Mouse (Mus musculus) lung, embryonic 14.5 days (tissue): ENCODE data around the gene Mcts2. TPM values are rescaled to one million over a fixed set of nuclear protein-coding genes. Genes with fewer than 3 reads are reported as not detected.

Experiments used
- ATAC-seq: fragments of 200-750 bp; cut with Nextera tagmentation; 2 replicates; pipeline ENCODE4 v1.8.0; 2017; ENCODE audit warnings: mild to moderate bottlenecking, moderate TSS enrichment, moderate library complexity; ENCODE audit not compliant: insufficient read depth
- DNase-seq: peaks from one replicate; pipeline ENCODE4 v3.0.0-alpha.2; 2015
- H3K27ac ChIP-seq: fragments of 300-500 bp; sonication (generic); 2 replicates; pipeline ENCODE4 v1.5.1; 2014; ENCODE audit warnings: low read depth, mild to moderate bottlenecking, moderate library complexity
- H3K27me3 ChIP-seq: fragments of 300-500 bp; sonication (generic); 2 replicates; pipeline ENCODE4 v1.6.1; 2014; ENCODE audit warnings: low read length, control low read depth; ENCODE audit not compliant: insufficient read depth
- H3K36me3 ChIP-seq: fragments of 300-500 bp; sonication (generic); 2 replicates; pipeline ENCODE4 v1.6.1; 2014; ENCODE audit warnings: control low read depth; ENCODE audit not compliant: insufficient read depth
- H3K4me1 ChIP-seq: fragments of 300-500 bp; sonication (generic); 2 replicates; pipeline ENCODE4 v1.6.1; 2014; ENCODE audit warnings: antibody characterized with exemption, control low read depth; ENCODE audit not compliant: insufficient read depth
- H3K4me2 ChIP-seq: fragments of 300-500 bp; sonication (generic); 2 replicates; pipeline ENCODE4 v1.6.1; 2014; ENCODE audit warnings: mild to moderate bottlenecking
- H3K4me3 ChIP-seq: fragments of 300-500 bp; sonication (generic); 2 replicates; pipeline ENCODE4 v1.5.1; 2014; ENCODE audit warnings: low read depth, low read length
- H3K9ac ChIP-seq: fragments of 300-500 bp; sonication (generic); 2 replicates; pipeline ENCODE4 v1.6.1; 2014
- H3K9me3 ChIP-seq: fragments of 300-500 bp; sonication (generic); 2 replicates; pipeline ENCODE4 v1.6.1; 2016; ENCODE audit warnings: low read depth, low read length, control low read depth
- CTCF ChIP-seq: IDR thresholded peaks from 2 replicates; pipeline ENCODE4 v1.5.1; 2016; ENCODE audit warnings: antibody characterized with exemption, low read depth
- WGBS: fragments of 180-500 bp; shearing (Covaris S2); extraction: QIAGEN DNeasy Blood & Tissue Kit; methylation state at CpG from one replicate; pipeline ENCODE4 v1.1.7; 2014; 5-methylcytosine and 5-hydroxymethylcytosine counted together
- polyA plus RNA-seq: library from polyadenylated mRNA; unstranded; fragments of >200 nt; fragmentation: Nextera tagmentation; extraction: Ambion mirVana; gene quantifications from 2 replicates; pipeline ENCODE4 v1.2.1, GENCODE M21; 2014

Gene Mcts2
- polyA plus RNA-seq, 1 experiment from 2014 or later = 28.5 TPM

GRCm38 (mm10) chr2:152725178-152725750 lies 38.4 kb downstream of the Mcts2 start:
- no peak overlapping the region for H3K4me3 ChIP-seq
- H3K27ac ChIP-seq = no peak overlapping the region
- ATAC-seq (no peak), DNase-seq (no peak)
- WGBS = 61% methylated on average over 15 of the region's 15 CpGs
- no peak overlapping the region for H3K9ac ChIP-seq
- peaks cover 7% of the 10 kb centered on the region; the same call in 1 of the 2 replicates for H3K27me3 ChIP-seq
- peak overlapping the region; percentile 18; the same call in 1 of the 2 replicates for H3K4me2 ChIP-seq
- no peak for TF ChIP-seq CTCF
- no peaks in the 10 kb centered on the region for H3K9me3 ChIP-seq
- H3K4me1 ChIP-seq = peaks cover 43% of the 10 kb centered on the region
- H3K36me3 ChIP-seq = no peaks in the 10 kb centered on the region

GRCm38 (mm10) chr2:152726213-152726612 lies 39.4 kb downstream of the Mcts2 start:
- ATAC-seq (no peak), DNase-seq (no peak)
- Histone ChIP-seq H3K4me2 (no peak overlapping the region), H3K27me3 (peaks cover 7% of the 10 kb centered on the region; the same call in 1 of the 2 replicates), H3K4me1 (peaks cover 46% of the 10 kb centered on the region), H3K27ac (no peak overlapping the region), H3K4me3 (no peak overlapping the region), H3K9ac (no peak overlapping the region), H3K36me3 (no peaks in the 10 kb centered on the region), H3K9me3 (no peaks in the 10 kb centered on the region)
- WGBS = 82% methylated on average over 6 of the region's 6 CpGs
- no peak for TF ChIP-seq CTCF

- ATAC-seq = no peak
- TF ChIP-seq CTCF = no peak
- no peaks in the 10 kb centered on the region for H3K9me3 ChIP-seq
- peaks cover 7% of the 10 kb centered on the region; the same call in 1 of the 2 replicates for H3K27me3 ChIP-seq
- no peak for DNase-seq
- 41% methylated on average over 6 of the region's 6 CpGs for WGBS
- no peaks in the 10 kb centered on the region for H3K36me3 ChIP-seq
- H3K9ac ChIP-seq = no peak overlapping the region
- H3K27ac ChIP-seq = peak overlapping the region; percentile 72; the same call in 1 of the 2 replicates
- H3K4me1 ChIP-seq = peaks cover 46% of the 10 kb centered on the region
- H3K4me2 ChIP-seq = no peak overlapping the region
- H3K4me3 ChIP-seq = no peak overlapping the region
Observed at GRCm38 (mm10) chr2:152726751-152727335, 40.0 kb downstream of the Mcts2 start.

- no peak for TF ChIP-seq CTCF
- 71% methylated on average over 14 of the region's 14 CpGs for WGBS
- H3K9me3 ChIP-seq = no peaks in the 10 kb centered on the region
- no peak overlapping the region for H3K4me3 ChIP-seq
- no peaks in the 10 kb centered on the region for H3K36me3 ChIP-seq
- ATAC-seq (no peak), DNase-seq (peak; percentile 41)
- peak overlapping the region; percentile 72 for H3K27ac ChIP-seq
- peaks cover 46% of the 10 kb centered on the region for H3K4me1 ChIP-seq
- H3K27me3 ChIP-seq = peaks cover 7% of the 10 kb centered on the region; the same call in 1 of the 2 replicates
- H3K9ac ChIP-seq = no peak overlapping the region
- no peak overlapping the region for H3K4me2 ChIP-seq
Observed at GRCm38 (mm10) chr2:152727795-152728510, 41.1 kb downstream of the Mcts2 start.

- Histone ChIP-seq H3K36me3 (no peaks in the 10 kb centered on the region), H3K4me2 (no peak overlapping the region), H3K9me3 (no peaks in the 10 kb centered on the region), H3K27me3 (0 out of 2 replicates have a peak, but pooled peaks cover under 1% of the 10 kb centered on the region), H3K9ac (no peak overlapping the region), H3K4me3 (no peak overlapping the region), H3K4me1 (peaks cover 45% of the 10 kb centered on the region), H3K27ac (peak overlapping the region; percentile 80; the same call in 1 of the 2 replicates)
- no peak for DNase-seq
- TF ChIP-seq CTCF = no peak
- no peak for ATAC-seq
- 55% methylated on average over 7 of the region's 7 CpGs for WGBS
Observed at GRCm38 (mm10) chr2:152728594-152728993, 41.8 kb downstream of the Mcts2 start.

- ATAC-seq = no peak; the same call in 1 of the 2 replicates
- no peaks in the 10 kb centered on the region for H3K9me3 ChIP-seq
- no peak overlapping the region for H3K4me2 ChIP-seq
- H3K36me3 ChIP-seq = no peaks in the 10 kb centered on the region
- H3K9ac ChIP-seq = no peak overlapping the region
- peak; percentile 55 for DNase-seq
- TF ChIP-seq CTCF = no peak
- no peaks in the 10 kb centered on the region for H3K27me3 ChIP-seq
- H3K27ac ChIP-seq = peak overlapping the region; percentile 80
- peaks cover 44% of the 10 kb centered on the region for H3K4me1 ChIP-seq
- H3K4me3 ChIP-seq = no peak overlapping the region
- WGBS = 31% methylated on average over 8 of the region's 8 CpGs
Observed at GRCm38 (mm10) chr2:152729013-152729635, 42.3 kb downstream of the Mcts2 start.

GRCm38 (mm10) chr2:152729636-152730020 lies 42.8 kb downstream of the Mcts2 start:
- H3K27ac ChIP-seq = peak overlapping the region; percentile 80
- ATAC-seq = peak; percentile 83
- H3K4me3 ChIP-seq = no peak overlapping the region
- H3K4me2 ChIP-seq = no peak overlapping the region
- WGBS = 30% methylated on average over 7 of the region's 7 CpGs
- no peaks in the 10 kb centered on the region for H3K27me3 ChIP-seq
- H3K36me3 ChIP-seq = no peaks in the 10 kb centered on the region
- DNase-seq = peak; percentile 86
- H3K9me3 ChIP-seq = no peaks in the 10 kb centered on the region
- H3K9ac ChIP-seq = no peak overlapping the region
- peaks cover 50% of the 10 kb centered on the region for H3K4me1 ChIP-seq
- TF ChIP-seq CTCF = no peak
